Mouse (Mus musculus) ES-E14 (cell line): ENCODE data around the gene Crebrf.

ENCODE experiments used
- CHD2 ChIP-seq: IDR thresholded peaks from 2 replicates; pipeline ENCODE4 v1.6.1; 2014; ENCODE audit warnings: mild to moderate bottlenecking, low read depth, low read length, inconsistent platforms
- HCFC1 ChIP-seq: IDR thresholded peaks from 2 replicates; pipeline ENCODE4 v1.6.1; 2012; ENCODE audit warnings: low read length, inconsistent platforms, borderline replicate concordance; ENCODE audit not compliant: insufficient read depth
- MAFK ChIP-seq: IDR thresholded peaks from 2 replicates; pipeline ENCODE4 v1.6.1; 2014; ENCODE audit warnings: mild to moderate bottlenecking, low read depth, low read length, inconsistent platforms; ENCODE audit not compliant: insufficient read depth
- ZC3H11A ChIP-seq: IDR thresholded peaks from 2 replicates; pipeline ENCODE4 v1.6.1; 2012; ENCODE audit warnings: low read depth, mild to moderate bottlenecking, inconsistent platforms, low read length, borderline replicate concordance
- ZNF384 ChIP-seq: IDR thresholded peaks from 2 replicates; pipeline ENCODE4 v1.6.1; 2012; ENCODE audit warnings: low read depth, low read length, inconsistent platforms

GRCm38 (mm10) chr17:26778001-26778400 lies 62.6 kb downstream of the Crebrf start:
- TF ChIP-seq MAFK (no peak), HCFC1 (no peak), ZNF384 (no peak), CHD2 (no peak), ZC3H11A (no peak)
